ENCODE assay signal across 9 mouse cellular contexts in the genomic region with DNA sequence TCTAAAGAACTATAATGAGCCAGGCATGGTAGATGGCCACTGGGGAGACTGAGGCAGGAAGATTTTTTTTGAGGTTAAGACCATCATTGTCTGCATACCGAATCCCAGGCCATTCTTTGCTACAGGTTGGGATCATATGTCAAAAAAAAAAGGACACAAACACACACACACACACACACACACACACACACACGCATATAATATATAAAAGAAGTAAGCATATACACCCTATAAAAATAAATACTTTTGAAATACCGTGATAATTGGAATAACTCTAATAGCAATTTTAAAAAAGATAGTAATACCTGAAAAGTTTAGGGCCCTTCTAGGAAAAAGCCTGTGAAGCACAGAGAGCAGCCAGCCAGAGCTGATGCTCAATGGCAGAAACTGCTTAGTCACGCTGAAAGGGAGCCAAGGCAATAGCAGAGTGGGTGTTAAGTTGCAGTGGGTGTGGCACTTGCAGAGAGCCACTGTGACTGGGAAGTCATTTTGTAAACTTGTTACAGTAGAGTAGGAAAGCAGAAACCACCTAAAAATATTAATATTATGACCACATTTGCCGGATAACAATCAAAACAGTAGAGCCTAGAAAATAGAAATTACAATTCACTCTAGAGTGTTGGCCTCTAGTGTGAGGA.
DNase-seq lines count a peak whose midpoint lies in the region; ATAC-seq lines count a peak whose summit lies in the region.
"Had no signal": no experiment of that assay in that cellular context is flagged by ENCODE, and none has a peak within 500 bp of the region (broad histone marks: within the 10 kb centered on the region; RNA-seq: fewer than 3 reads in every experiment).

No protein-coding gene starts in this region.

- H3K9me3 ChIP-seq in forebrain, embryonic 10.5 days, result no peaks in the 10 kb centered on the region
- H3K9me3 ChIP-seq: neural tube, embryonic 13.5 days had no signal

- no peaks in the 10 kb centered on the region for H3K27me3 ChIP-seq in forebrain, embryonic 10.5 days (ENCODE audit: poor library complexity, severe bottlenecking)
- H3K27me3 ChIP-seq: neural tube, embryonic 13.5 days had no signal

- ATAC-seq in megakaryocyte, adult 5-6 weeks (ENCODE audit: poor library complexity, severe bottlenecking), result peak; percentile 99

- 81% methylated on average over 5 of the region's 5 CpGs for WGBS in forebrain, embryonic 10.5 days

- no peak overlapping the region for H3K4me3 ChIP-seq in forebrain, embryonic 10.5 days
- H3K4me3 ChIP-seq: neural tube, embryonic 13.5 days had no signal

- no peak overlapping the region for H3K27ac ChIP-seq in forebrain, embryonic 10.5 days
- H3K27ac ChIP-seq: neural tube, embryonic 13.5 days had no signal

- peaks cover 7% of the 10 kb centered on the region; the same call in 1 of the 2 replicates for H3K4me1 ChIP-seq in forebrain, embryonic 10.5 days
- H3K4me1 ChIP-seq: neural tube, embryonic 13.5 days had no signal

- peak; percentile 30 to 32 for DNase-seq in right cerebral cortex, postnatal 36 days (ENCODE audit: low spot score in 2 of 2)
- DNase-seq in right cerebral cortex, postnatal 4 days, result no peak
- peak; percentile 42 to 58 for DNase-seq in adrenal gland, postnatal 36 days
- peak; percentile 78 to 85 for DNase-seq in heart, adult 18-20 months
- DNase-seq in kidney, postnatal 4 days, result peak; percentile 31 to 43
- no peak for DNase-seq in forebrain, embryonic 10.5 days (ENCODE audit: extremely low spot score, low spot score)
- DNase-seq in right cerebral cortex, postnatal 14 days, result no peak

- H3K36me3 ChIP-seq in forebrain, embryonic 10.5 days (replicated peaks), result no peaks in the 10 kb centered on the region
- H3K36me3 ChIP-seq: neural tube, embryonic 13.5 days had no signal

Comparison
In these comparisons a context has a peak if more than half of its experiments do, and no peak if none do; other contexts are left out.
1. DNase-seq: peak in right cerebral cortex, postnatal 36 days (2 of 2), adrenal gland, postnatal 36 days (2 of 2), heart, adult 18-20 months (2 of 2) and kidney, postnatal 4 days (2 of 2); none in right cerebral cortex, postnatal 4 days (single experiment), forebrain, embryonic 10.5 days (single experiment) and right cerebral cortex, postnatal 14 days (single experiment).